Mouse (Mus musculus): ENCODE data around the gene Gm3448. TPM values are rescaled to one million over a fixed set of nuclear protein-coding genes. Genes with fewer than 3 reads are reported as not detected.
A peak's percentile ranks its signal among the peaks of the same experiment; 100 is the strongest.
"Not testable (repeated sequence)": the region's sequence is repeated elsewhere in the genome, so short reads cannot be mapped to it uniquely, and the experiment has no call there.

Gm3448 gene
- polyA plus RNA-seq, 2 experiments = 1.7 to 3.6 TPM

DNA sequence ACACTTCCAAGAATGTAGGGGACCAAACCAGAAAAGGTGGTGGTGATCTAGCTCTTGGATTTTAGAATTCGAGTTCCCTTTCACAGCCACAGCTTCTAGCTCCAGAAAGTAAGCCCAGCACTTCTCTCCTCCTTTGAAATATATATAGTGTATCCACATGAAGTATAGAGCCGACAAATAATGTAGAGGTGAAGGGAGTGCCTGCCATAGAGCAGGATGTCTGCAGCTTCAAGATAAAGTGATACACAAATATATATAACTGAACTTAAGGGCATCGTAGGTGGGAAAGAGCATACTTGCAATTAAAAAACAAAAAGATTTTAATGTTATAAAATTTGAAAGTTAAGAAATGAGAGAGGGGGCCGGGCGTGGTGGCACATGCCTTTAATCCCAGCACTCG is 15.8 kb downstream of the Gm3448 start:
- not testable (repeated sequence) for H3K4me3 ChIP-seq (ENCODE audit: insufficient read depth in 1 of 2, low read depth in 2 of 2, low read length in 2 of 2); ATAC-seq (ENCODE audit: insufficient read depth); H3K4me1 ChIP-seq (replicated peaks; ENCODE audit: control insufficient read depth in 2 of 2, insufficient read depth in 2 of 2, low read length in 1 of 2); H3K9ac ChIP-seq (replicated peaks); H3K4me2 ChIP-seq (ENCODE audit: low read depth); H3K27me3 ChIP-seq (ENCODE audit: control insufficient read depth, insufficient read depth, low read length); DNase-seq (ENCODE audit: low read depth in 3 of 3, low spot score in 3 of 3); H3K36me3 ChIP-seq (replicated peaks; ENCODE audit: control insufficient read depth, insufficient read depth, low read depth); H3K27ac ChIP-seq; H3K9me3 ChIP-seq (ENCODE audit: control insufficient read depth, low read length)
- WGBS (ENCODE audit: insufficient replicate concordance) = no CpG with 5 or more reads among the region's 6 CpGs

DNA sequence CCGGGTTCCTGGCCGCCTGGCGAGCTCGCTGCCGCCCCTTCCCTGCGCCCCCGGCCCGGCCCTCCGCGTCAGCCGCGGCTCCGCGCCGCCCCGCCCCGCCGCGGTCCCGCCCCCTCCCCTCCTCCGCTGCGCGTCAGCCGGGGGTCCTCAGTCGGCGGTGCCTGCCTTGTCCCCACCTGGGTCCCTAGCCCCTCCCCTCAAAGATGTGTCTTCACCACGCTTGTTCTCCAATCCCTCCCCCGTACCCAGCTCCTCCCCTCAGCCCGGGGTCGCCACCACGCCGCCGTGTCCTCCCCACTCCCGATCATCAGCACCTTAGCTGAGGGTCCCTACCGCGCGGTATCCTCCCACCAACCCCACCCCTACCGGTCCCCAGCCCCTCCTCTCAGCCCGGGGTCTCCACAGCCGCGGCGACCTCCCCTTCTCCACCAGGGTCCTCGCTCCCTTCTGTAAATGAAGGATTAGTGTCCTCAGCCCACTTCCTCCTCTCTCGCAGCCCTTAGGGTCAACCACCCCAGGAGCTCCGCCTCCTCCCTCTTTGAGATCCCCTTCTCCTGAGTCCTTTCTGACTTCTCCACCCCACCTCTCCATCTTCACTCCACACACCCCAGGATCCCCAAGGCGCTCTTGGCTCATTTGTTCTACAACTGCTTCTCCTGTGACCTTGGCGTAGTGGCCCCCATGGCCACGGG is 16.7 kb downstream of the Gm3448 start:
- not testable (repeated sequence) for H3K4me1 ChIP-seq (replicated peaks; ENCODE audit: control insufficient read depth in 2 of 2, insufficient read depth in 2 of 2, low read length in 1 of 2); H3K4me2 ChIP-seq (ENCODE audit: low read depth); DNase-seq (ENCODE audit: low read depth in 3 of 3, low spot score in 3 of 3); H3K36me3 ChIP-seq (replicated peaks; ENCODE audit: control insufficient read depth, insufficient read depth, low read depth); H3K27me3 ChIP-seq (ENCODE audit: control insufficient read depth, insufficient read depth, low read length); H3K9me3 ChIP-seq (ENCODE audit: control insufficient read depth, low read length); H3K4me3 ChIP-seq (ENCODE audit: insufficient read depth in 1 of 2, low read depth in 2 of 2, low read length in 2 of 2); H3K27ac ChIP-seq; H3K9ac ChIP-seq (replicated peaks)
- ATAC-seq (ENCODE audit: insufficient read depth) = peak; percentile 57
- WGBS (ENCODE audit: insufficient replicate concordance) = no CpG with 5 or more reads among the region's 48 CpGs

DNA sequence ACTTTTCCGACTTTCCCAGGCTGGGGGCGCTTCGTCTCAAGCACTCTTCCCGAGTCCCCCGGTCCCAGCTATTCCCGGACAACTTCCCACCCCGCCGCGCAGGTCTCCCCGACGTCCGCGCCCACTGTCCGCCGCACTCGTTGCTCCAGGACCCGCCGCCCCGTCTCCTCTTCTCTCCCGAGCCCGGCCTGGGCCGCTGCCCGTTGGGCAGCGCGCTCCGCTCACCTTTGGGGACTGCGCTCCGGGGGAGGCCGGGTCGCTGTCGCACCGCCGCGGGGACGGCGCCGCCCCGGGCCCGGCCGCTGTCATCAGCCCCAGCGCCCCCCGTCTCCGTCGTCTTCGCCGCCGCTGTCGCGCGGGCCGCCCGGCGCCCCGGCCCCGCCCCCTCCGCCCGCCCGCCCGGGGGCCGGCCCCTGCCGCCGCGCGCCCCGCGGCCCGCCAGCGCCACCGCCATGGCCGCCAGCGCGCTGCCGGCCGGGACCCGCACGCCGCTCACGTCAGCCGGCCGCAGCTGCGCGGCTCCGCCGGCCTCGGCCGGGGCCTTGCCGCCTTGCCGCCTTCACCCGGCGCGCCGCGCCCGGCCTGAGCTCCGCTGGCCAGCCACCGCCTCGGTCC is 17.4 kb downstream of the Gm3448 start:
- ATAC-seq (ENCODE audit: insufficient read depth) = peak; percentile 75
- no CpG with 5 or more reads among the region's 97 CpGs for WGBS (ENCODE audit: insufficient replicate concordance)
- H3K9ac ChIP-seq (replicated peaks) = not testable (repeated sequence)

DNA sequence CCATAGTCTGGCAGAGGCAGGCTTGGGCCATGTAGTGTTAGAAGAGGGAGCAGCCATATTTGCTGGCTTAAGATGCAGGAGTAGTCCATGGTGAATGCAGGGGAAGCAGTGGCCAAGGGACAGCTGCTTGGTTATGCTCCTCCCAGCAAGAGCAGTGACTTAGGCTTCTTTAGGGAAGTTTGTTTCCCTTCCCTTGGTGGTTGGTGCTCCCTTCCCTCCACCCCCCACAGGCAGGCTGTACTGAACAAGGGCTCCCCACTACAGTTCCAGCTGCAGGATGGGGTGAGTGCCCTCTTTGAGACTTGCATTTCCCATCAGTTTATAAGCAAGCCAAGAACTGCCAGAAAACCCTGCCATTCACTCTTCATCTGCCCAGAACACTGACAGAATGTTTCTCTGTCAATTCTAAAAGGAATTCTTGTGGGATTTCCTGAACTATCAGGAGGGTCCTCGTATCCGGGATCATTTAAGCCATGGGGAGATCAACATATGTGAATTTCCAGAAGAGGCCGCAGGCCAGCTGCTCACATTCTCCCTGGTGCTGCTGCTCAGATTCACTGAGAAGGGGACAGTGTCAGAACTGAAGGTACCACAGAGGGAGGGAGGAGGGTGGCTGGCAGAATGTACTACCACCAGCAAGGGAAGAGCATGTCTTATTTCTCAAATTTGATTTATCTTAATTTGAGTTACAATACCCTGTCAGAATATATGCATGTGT is 19.7 kb downstream of the Gm3448 start:
- H3K9ac ChIP-seq (replicated peaks); H3K9me3 ChIP-seq (ENCODE audit: control insufficient read depth, low read length); H3K36me3 ChIP-seq (replicated peaks; ENCODE audit: control insufficient read depth, insufficient read depth, low read depth); DNase-seq (ENCODE audit: low read depth in 3 of 3, low spot score in 3 of 3); ATAC-seq (ENCODE audit: insufficient read depth); H3K4me1 ChIP-seq (replicated peaks; ENCODE audit: control insufficient read depth in 2 of 2, insufficient read depth in 2 of 2, low read length in 1 of 2); H3K4me3 ChIP-seq (ENCODE audit: insufficient read depth in 1 of 2, low read depth in 2 of 2, low read length in 2 of 2); H3K4me2 ChIP-seq (ENCODE audit: low read depth); H3K27me3 ChIP-seq (ENCODE audit: control insufficient read depth, insufficient read depth, low read length): not testable (repeated sequence)
- peak overlapping the region; percentile 55; the same call in 1 of the 2 replicates for H3K27ac ChIP-seq
- WGBS (ENCODE audit: insufficient replicate concordance) = 69% methylated on average over 3 of the region's 3 CpGs

More for the DNA sequence above, 17.4 kb downstream of the Gm3448 start:
- H3K9me3 ChIP-seq (ENCODE audit: control insufficient read depth, low read length); H3K36me3 ChIP-seq (replicated peaks; ENCODE audit: control insufficient read depth, insufficient read depth, low read depth); H3K4me3 ChIP-seq (ENCODE audit: insufficient read depth in 1 of 2, low read depth in 2 of 2, low read length in 2 of 2); H3K27ac ChIP-seq; DNase-seq (ENCODE audit: low read depth in 3 of 3, low spot score in 3 of 3); H3K4me2 ChIP-seq (ENCODE audit: low read depth); H3K4me1 ChIP-seq (replicated peaks; ENCODE audit: control insufficient read depth in 2 of 2, insufficient read depth in 2 of 2, low read length in 1 of 2); H3K27me3 ChIP-seq (ENCODE audit: control insufficient read depth, insufficient read depth, low read length): not testable (repeated sequence)

DNA sequence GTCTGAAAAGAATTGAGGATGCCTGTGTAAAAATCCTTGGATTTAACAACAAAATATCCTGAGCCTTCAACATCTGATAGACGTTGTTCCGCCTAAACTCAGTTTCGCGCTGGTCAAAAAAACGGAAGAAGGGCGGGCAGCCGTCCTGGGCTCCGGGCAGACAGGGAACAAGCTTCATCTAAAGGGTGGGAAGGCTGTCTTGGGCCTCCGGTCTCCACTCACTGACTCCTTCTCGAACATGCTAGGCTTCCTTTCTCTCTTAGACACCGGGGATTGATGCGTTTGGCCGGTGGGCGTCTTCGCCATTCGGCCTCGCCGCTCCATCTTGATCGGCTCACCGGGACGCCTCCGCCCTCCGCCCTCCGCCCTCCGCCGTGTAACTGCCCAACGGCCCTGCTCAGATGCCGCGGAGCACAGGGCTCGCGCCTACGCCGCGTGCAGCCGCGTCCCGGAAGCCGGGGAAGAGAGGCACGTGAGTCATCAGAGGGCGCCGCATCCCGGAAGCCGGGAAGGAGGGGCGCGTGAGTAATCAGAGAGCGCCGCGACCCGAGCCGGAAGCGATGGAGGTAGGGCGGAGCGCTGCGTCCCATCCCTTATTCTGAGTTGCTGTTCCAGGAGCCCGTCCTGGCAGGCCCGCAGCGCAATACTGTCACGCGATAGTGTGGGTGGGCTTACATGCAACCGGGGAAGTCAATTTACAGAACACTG is 31.5 kb downstream of the Gm3448 start, which contains the start of gene Gm3435:
Gm3435 (plus strand) TSS at position 471 of the 708 bp plus-strand sequence.
- H3K4me2 ChIP-seq (ENCODE audit: low read depth); DNase-seq (ENCODE audit: low read depth in 3 of 3, low spot score in 3 of 3); H3K4me3 ChIP-seq (ENCODE audit: insufficient read depth in 1 of 2, low read depth in 2 of 2, low read length in 2 of 2); H3K36me3 ChIP-seq (replicated peaks; ENCODE audit: control insufficient read depth, insufficient read depth, low read depth); H3K9me3 ChIP-seq (ENCODE audit: control insufficient read depth, low read length); H3K27me3 ChIP-seq (ENCODE audit: control insufficient read depth, insufficient read depth, low read length); H3K9ac ChIP-seq (replicated peaks); H3K27ac ChIP-seq; H3K4me1 ChIP-seq (replicated peaks; ENCODE audit: control insufficient read depth in 2 of 2, insufficient read depth in 2 of 2, low read length in 1 of 2): not testable (repeated sequence)
- peak; percentile 96 for ATAC-seq (ENCODE audit: insufficient read depth)
- no CpG with 5 or more reads among the region's 60 CpGs for WGBS (ENCODE audit: insufficient replicate concordance)

DNA sequence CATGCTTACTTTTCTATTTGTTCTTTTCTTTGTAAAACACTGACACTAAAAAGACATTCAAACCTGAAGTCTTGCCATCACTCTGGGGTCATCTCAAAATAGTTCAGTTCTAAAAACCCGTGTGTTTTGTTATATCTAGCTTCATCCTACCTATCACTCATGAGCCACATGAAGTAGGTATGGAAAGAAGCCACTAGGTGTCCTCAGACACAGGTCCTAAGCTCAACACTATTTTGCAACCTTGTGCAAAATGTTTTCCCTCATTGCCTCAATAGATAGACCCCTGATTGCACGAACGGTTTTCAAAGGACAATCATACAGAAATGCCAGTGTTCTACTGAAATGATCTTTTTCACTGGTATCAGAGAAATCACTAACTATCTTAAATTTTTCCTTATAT is 32.2 kb downstream of the Gm3448 start:
- not testable (repeated sequence) for H3K36me3 ChIP-seq (replicated peaks; ENCODE audit: control insufficient read depth, insufficient read depth, low read depth); H3K4me2 ChIP-seq (ENCODE audit: low read depth); DNase-seq (ENCODE audit: low read depth in 3 of 3, low spot score in 3 of 3); H3K27ac ChIP-seq; H3K9me3 ChIP-seq (ENCODE audit: control insufficient read depth, low read length); H3K9ac ChIP-seq (replicated peaks); H3K4me3 ChIP-seq (ENCODE audit: insufficient read depth in 1 of 2, low read depth in 2 of 2, low read length in 2 of 2); H3K4me1 ChIP-seq (replicated peaks; ENCODE audit: control insufficient read depth in 2 of 2, insufficient read depth in 2 of 2, low read length in 1 of 2); H3K27me3 ChIP-seq (ENCODE audit: control insufficient read depth, insufficient read depth, low read length)
- WGBS (ENCODE audit: insufficient replicate concordance) = no CpG with 5 or more reads among the region's 3 CpGs
- ATAC-seq (ENCODE audit: insufficient read depth) = peak; percentile 26; the same call in 1 of the 2 replicates

DNA sequence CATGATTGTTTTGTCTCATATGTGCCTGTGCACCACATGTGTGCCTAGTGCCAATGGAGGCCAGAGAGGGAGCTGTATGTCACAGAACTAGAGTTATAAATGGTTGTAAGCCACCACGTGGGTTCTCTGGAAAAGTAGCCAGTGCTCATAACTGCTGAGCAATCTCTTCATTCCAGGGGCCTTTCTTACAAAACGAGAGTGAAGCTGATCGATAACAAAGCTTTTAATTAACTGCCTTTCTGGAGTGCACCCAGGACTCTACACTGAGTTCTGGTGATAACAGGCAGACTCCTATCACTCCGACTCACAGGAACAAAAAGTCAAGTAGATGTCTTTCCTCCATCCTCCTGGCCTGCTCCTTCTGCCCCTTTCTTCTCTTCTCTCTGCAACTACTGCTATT is 41.3 kb downstream of the Gm3448 start:
- H3K4me1 ChIP-seq (replicated peaks; ENCODE audit: control insufficient read depth in 2 of 2, insufficient read depth in 2 of 2, low read length in 1 of 2); DNase-seq (ENCODE audit: low read depth in 3 of 3, low spot score in 3 of 3); H3K36me3 ChIP-seq (replicated peaks; ENCODE audit: control insufficient read depth, insufficient read depth, low read depth); H3K27me3 ChIP-seq (ENCODE audit: control insufficient read depth, insufficient read depth, low read length); H3K4me2 ChIP-seq (ENCODE audit: low read depth); H3K9ac ChIP-seq (replicated peaks); H3K4me3 ChIP-seq (ENCODE audit: insufficient read depth in 1 of 2, low read depth in 2 of 2, low read length in 2 of 2); H3K9me3 ChIP-seq (ENCODE audit: control insufficient read depth, low read length); H3K27ac ChIP-seq: not testable (repeated sequence)
- peak; percentile 82 for ATAC-seq (ENCODE audit: insufficient read depth)
- no CpG with 5 or more reads among the region's 4 CpGs for WGBS (ENCODE audit: insufficient replicate concordance)

All from liver, embryonic 14.5 days (tissue).